Mouse (Mus musculus) liver, postnatal 0 days (tissue): Measurements from ENCODE around the gene Cdc42se1.

Experiments used
- CTCF ChIP-seq: sonication (generic); IDR thresholded peaks from 2 replicates; pipeline ENCODE4 v1.5.1; 2016; ENCODE audit warnings: antibody characterized with exemption, low read depth
- EP300 ChIP-seq: IDR thresholded peaks from 2 replicates; pipeline ENCODE4 v1.6.1; 2016; ENCODE audit warnings: antibody characterized with exemption, low read depth, mild to moderate bottlenecking

GRCm38 (mm10) chr3:95269789-95270188, 41.3 kb downstream of the Cdc42se1 start:
- TF ChIP-seq EP300, result no peak
- TF ChIP-seq CTCF, result no peak
